Mouse (Mus musculus) CH12.LX (cell line): ENCODE results near the gene Cacng7. TPM values are rescaled to one million over a fixed set of nuclear protein-coding genes. Genes with fewer than 3 reads are reported as not detected.

Experiments
- DNase-seq: peaks from one replicate; pipeline ENCODE4 v3.0.0-alpha.2; 2013; ENCODE audit errors: extremely low read depth
- H3K27ac ChIP-seq: 2 replicates; pipeline ENCODE4 v1.5.1; 2012; ENCODE audit warnings: low read depth, mild to moderate bottlenecking, control low read depth, moderate library complexity; ENCODE audit not compliant: insufficient read depth
- H3K27me3 ChIP-seq: replicated peaks from 2 replicates; pipeline ENCODE3; 2012; ENCODE audit warnings: inconsistent platforms
- H3K36me3 ChIP-seq, 2 experiments: replicated peaks in 1 of 2; 2 replicates each; pipeline versions ENCODE3 to v1.6.1; 2012; ENCODE audit warnings: inconsistent platforms in 1 of 2, low read length in 1 of 2, mild to moderate bottlenecking in 1 of 2, mixed read lengths in 1 of 2, moderate library complexity in 1 of 2; ENCODE audit not compliant: control insufficient read depth in 1 of 2, insufficient read depth in 1 of 2
- H3K4me1 ChIP-seq, 2 experiments: 2 replicates each; pipeline ENCODE4 v1.6.1; 2012; ENCODE audit warnings: inconsistent platforms in 1 of 2, moderate library complexity in 1 of 2; ENCODE audit not compliant: insufficient read depth in 2 of 2, control insufficient read depth in 1 of 2
- H3K4me2 ChIP-seq: 2 replicates; pipeline ENCODE4 v1.6.1; 2012; ENCODE audit warnings: low read depth, mild to moderate bottlenecking, control low read depth; ENCODE audit not compliant: poor library complexity, insufficient read depth, severe bottlenecking
- H3K4me3 ChIP-seq, 3 experiments: fragments of 150-350 bp in 1 of 3; sonication (generic) in 1 of 3; replicated peaks in 1 of 3; 2 replicates each; pipeline versions ENCODE3 to v1.5.1; 2011 to 2012; ENCODE audit warnings: low read depth in 2 of 3, low read length in 2 of 3, mild to moderate bottlenecking in 2 of 3, moderate library complexity in 2 of 3, control low read depth in 1 of 3, improper control_type of control experiment in 1 of 3, inconsistent platforms in 1 of 3, mixed read lengths in 1 of 3; ENCODE audit not compliant: poor library complexity in 1 of 3
- H3K79me2 ChIP-seq: replicated peaks from 2 replicates; pipeline ENCODE4 v1.6.1; 2012; ENCODE audit warnings: mild to moderate bottlenecking, moderate library complexity; ENCODE audit not compliant: control insufficient read depth, poor library complexity, insufficient read depth, severe bottlenecking; ENCODE audit errors: extremely low read depth
- H3K9ac ChIP-seq: 2 replicates; pipeline ENCODE4 v1.6.1; 2012; ENCODE audit warnings: low read depth, mild to moderate bottlenecking, control low read depth, moderate library complexity; ENCODE audit not compliant: insufficient read depth
- H3K9me3 ChIP-seq: replicated peaks from 2 replicates; pipeline ENCODE3; 2012; ENCODE audit warnings: low read length, inconsistent platforms, mixed read lengths
- BHLHE40 ChIP-seq: IDR thresholded peaks from 2 replicates; pipeline ENCODE4 v1.6.1; 2011; ENCODE audit warnings: mild to moderate bottlenecking, low read depth, low read length, improper control_type of control experiment
- CHD1 ChIP-seq: IDR thresholded peaks from 2 replicates; pipeline ENCODE4 v1.6.1; 2012; ENCODE audit warnings: low read depth, low read length, improper control_type of control experiment, inconsistent platforms
- CHD2 ChIP-seq: IDR thresholded peaks from 2 replicates; pipeline ENCODE4 v1.6.1; 2011; ENCODE audit warnings: low read length, improper control_type of control experiment
- CTCF ChIP-seq, 2 experiments: IDR thresholded peaks in 1 of 2; conservative IDR thresholded peaks in 1 of 2; 2 replicates each; pipeline ENCODE4 v1.5.1; 2011 to 2012; ENCODE audit warnings: low read depth in 2 of 2, low read length in 2 of 2, improper control_type of control experiment in 1 of 2, inconsistent platforms in 1 of 2, mild to moderate bottlenecking in 1 of 2, moderate library complexity in 1 of 2
- E2F4 ChIP-seq: IDR thresholded peaks from 2 replicates; pipeline ENCODE4 v1.6.1; 2011; ENCODE audit warnings: low read depth, low read length, improper control_type of control experiment; ENCODE audit not compliant: insufficient replicate concordance
- ELF1 ChIP-seq: IDR thresholded peaks from 2 replicates; pipeline ENCODE4 v1.6.1; 2014; ENCODE audit warnings: low read depth, mild to moderate bottlenecking, inconsistent platforms, low read length, improper control_type of control experiment
- HCFC1 ChIP-seq: IDR thresholded peaks from 2 replicates; pipeline ENCODE4 v1.6.1; 2012; ENCODE audit warnings: low read depth, mild to moderate bottlenecking, inconsistent platforms, low read length, improper control_type of control experiment
- KAT2A ChIP-seq: IDR thresholded peaks from 2 replicates; pipeline ENCODE4 v1.6.1; 2012; ENCODE audit warnings: low read length, improper control_type of control experiment, inconsistent platforms; ENCODE audit not compliant: insufficient replicate concordance
- MAFK ChIP-seq: IDR thresholded peaks from 2 replicates; pipeline ENCODE4 v1.6.1; 2011; ENCODE audit warnings: low read length, improper control_type of control experiment; ENCODE audit not compliant: insufficient replicate concordance
- MAX ChIP-seq: IDR thresholded peaks from 2 replicates; pipeline ENCODE4 v1.6.1; 2011; ENCODE audit warnings: low read length, improper control_type of control experiment
- MEF2A ChIP-seq: IDR thresholded peaks from 2 replicates; pipeline ENCODE4 v1.6.1; 2014; ENCODE audit warnings: low read depth, mild to moderate bottlenecking, inconsistent platforms, low read length, improper control_type of control experiment, borderline replicate concordance
- PAX5 ChIP-seq: IDR thresholded peaks from 2 replicates; pipeline ENCODE4 v1.6.1; 2012; ENCODE audit warnings: low read length, inconsistent platforms, mixed read lengths
- RCOR1 ChIP-seq: conservative IDR thresholded peaks from 2 replicates; pipeline ENCODE4 v1.6.1; 2012; ENCODE audit warnings: low read depth, mild to moderate bottlenecking, inconsistent platforms, low read length, improper control_type of control experiment
- UBTF ChIP-seq: IDR thresholded peaks from 2 replicates; pipeline ENCODE4 v1.6.1; 2012; ENCODE audit warnings: low read depth, mild to moderate bottlenecking, inconsistent platforms, low read length, improper control_type of control experiment, moderate library complexity
- USF2 ChIP-seq: conservative IDR thresholded peaks from 2 replicates; pipeline ENCODE4 v1.6.1; 2011; ENCODE audit warnings: low read depth, low read length, improper control_type of control experiment
- ZC3H11A ChIP-seq: IDR thresholded peaks from 2 replicates; pipeline ENCODE4 v1.6.1; 2012; ENCODE audit warnings: low read depth, mild to moderate bottlenecking, inconsistent platforms, low read length, improper control_type of control experiment
- ZMIZ1 ChIP-seq: IDR thresholded peaks from 2 replicates; pipeline ENCODE4 v1.6.1; 2012; ENCODE audit warnings: low read depth, mild to moderate bottlenecking, inconsistent platforms, low read length, improper control_type of control experiment
- dilution Hi-C: fragments of 300-500 bp; cut with MboI; formaldehyde crosslinking; loops from 2 replicates; pipeline ENCODE4 v1.14.3; 2020; ENCODE audit warnings: low sequenced_read_pairs; ENCODE audit not compliant: extremely low pct_unique_long_range_greater_than_20kb, extremely low pct_ligation_motif_present
- in situ Hi-C: fragments of 300-500 bp; cut with MboI; formaldehyde crosslinking; loops from 3 replicates; pipeline ENCODE4 v1.14.3; 2019; ENCODE audit warnings: low sequenced_read_pairs, low pct_ligation_motif_present, low pct_unique_long_range_greater_than_20kb, mixed read lengths
- polyA plus RNA-seq: library from polyadenylated mRNA; unstranded; fragments of >175 nt; gene quantifications from 2 replicates; pipeline ENCODE4 v1.2.1, GENCODE M21; 2012; ENCODE audit warnings: low read depth; ENCODE audit not compliant: insufficient read length
- total RNA-seq, 2 experiments: library from RNA; depleted of rRNA; stranded (reverse); fragments of 300-350 nt in 1 of 2; fragments of >200 nt in 1 of 2; gene quantifications; 2 replicates each; pipeline ENCODE4 v1.2.3; 2012 to 2014

Gene Cacng7
- total and polyA plus RNA-seq, 3 experiments, result 0.21 to 2.8 (median 0.28) TPM

DNA sequence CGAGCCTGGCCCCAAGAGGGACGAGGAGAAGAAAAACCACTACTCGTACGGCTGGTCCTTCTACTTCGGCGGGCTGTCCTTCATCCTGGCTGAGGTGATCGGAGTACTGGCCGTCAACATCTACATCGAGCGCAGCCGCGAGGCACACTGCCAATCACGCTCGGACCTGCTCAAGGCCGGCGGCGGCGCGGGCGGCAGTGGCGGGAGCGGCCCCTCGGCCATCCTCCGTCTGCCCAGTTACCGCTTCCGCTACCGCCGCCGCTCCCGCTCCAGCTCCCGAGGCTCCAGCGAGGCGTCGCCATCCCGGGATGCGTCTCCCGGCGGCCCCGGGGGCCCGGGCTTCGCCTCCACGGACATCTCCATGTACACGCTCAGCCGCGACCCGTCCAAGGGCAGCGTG is 82.1 kb downstream of the Cacng7 start:
- peaks cover 0 to 18% of the 10 kb centered on the region in 2 experiments; a peak in 2 of 4 replicates for H3K4me1 ChIP-seq
- no peak overlapping the region for H3K9ac ChIP-seq
- no peak overlapping the region for H3K4me2 ChIP-seq
- no peaks in the 10 kb centered on the region for H3K27me3 ChIP-seq
- in situ Hi-C loops, result loop anchor here (5.0 kb wide), 1 partner anchor 32 kb away; no protein-coding TSS in a partner anchor
- H3K79me2 ChIP-seq, result no peaks in the 10 kb centered on the region
- H3K9me3 ChIP-seq, result peaks cover 12% of the 10 kb centered on the region
- H3K36me3 ChIP-seq, result peaks cover 5 to 31% of the 10 kb centered on the region in 2 experiments
- no peak for DNase-seq
- no peak for TF ChIP-seq HCFC1
- TF ChIP-seq MEF2A, result no peak
- TF ChIP-seq PAX5, result no peak
- TF ChIP-seq BHLHE40, result no peak
- TF ChIP-seq MAFK, result no peak
- no peak for TF ChIP-seq CTCF (conservative IDR thresholded peaks at IDR 0.05 in 1 of 2, IDR thresholded peaks at IDR 0.05 in 1 of 2; ENCODE audit: low read depth in 2 of 2, low read length in 2 of 2)
- no peak for TF ChIP-seq E2F4
- no peak for TF ChIP-seq KAT2A
- no peak for TF ChIP-seq UBTF
- no peak for TF ChIP-seq ZMIZ1
- TF ChIP-seq USF2, result no peak
- no peak for TF ChIP-seq RCOR1
- dilution Hi-C loops, result no loop called here
- H3K4me3 ChIP-seq, result no peak overlapping the region
- no peak overlapping the region for H3K27ac ChIP-seq

GRCm38 (mm10) chr7:3415378-3415777 is 82.6 kb downstream of the Cacng7 start:
- Histone ChIP-seq H3K4me3 (no peak overlapping the region), H3K9me3 (peaks cover 12% of the 10 kb centered on the region), H3K4me1 (peaks cover 0 to 13% of the 10 kb centered on the region in 2 experiments; a peak in 2 of 4 replicates)
- in situ Hi-C loops, result no loop called here
- no peak for TF ChIP-seq MAX
- no peak for TF ChIP-seq CHD2
- no peak for TF ChIP-seq BHLHE40
- TF ChIP-seq ELF1, result no peak
- TF ChIP-seq ZMIZ1, result no peak
- no peak for TF ChIP-seq CHD1
- no peak for TF ChIP-seq ZC3H11A
- TF ChIP-seq E2F4, result no peak
- TF ChIP-seq, all 38 proteins: peak for 0
- Histone ChIP-seq H3K4me2 (no peak overlapping the region), H3K27ac (no peak overlapping the region), H3K36me3 (peaks cover 5 to 31% of the 10 kb centered on the region in 2 experiments), H3K79me2 (no peaks in the 10 kb centered on the region), H3K9ac (no peak overlapping the region), H3K27me3 (no peaks in the 10 kb centered on the region)
- no peak for DNase-seq
- dilution Hi-C loops, result no loop called here

Other genes with a start within 250 kb of the Cacng7 start
- gene AU018091, start 163.8 kb upstream of the Cacng7 start, total RNA-seq (2012; rRNA removed), result 0.04 and 0.08 TPM in 2 replicates
- not detected in 2 replicates for gene AU018091, start 163.8 kb upstream of the Cacng7 start, total RNA-seq (2014; rRNA removed)
- gene AU018091, start 163.8 kb upstream of the Cacng7 start, polyA plus RNA-seq, result not detected in 2 replicates
- not detected in 2 replicates for gene Nlrp12, start 83.2 kb upstream of the Cacng7 start, total RNA-seq (2012; rRNA removed)
- gene Nlrp12, start 83.2 kb upstream of the Cacng7 start, total RNA-seq (2014; rRNA removed), result not detected in 2 replicates
- not detected in 2 replicates for gene Nlrp12, start 83.2 kb upstream of the Cacng7 start, polyA plus RNA-seq
- gene Myadm, start 43.9 kb upstream of the Cacng7 start, total RNA-seq (2012; rRNA removed), result 3.7 and 4.4 TPM in 2 replicates
- 3.4 and 4.6 TPM in 2 replicates for gene Myadm, start 43.9 kb upstream of the Cacng7 start, total RNA-seq (2014; rRNA removed)
- 18.0 and 22.6 TPM in 2 replicates for gene Myadm, start 43.9 kb upstream of the Cacng7 start, polyA plus RNA-seq
- gene Prkcg, start 43.8 kb upstream of the Cacng7 start, total RNA-seq (2012; rRNA removed), result 0.17 and 0.25 TPM in 2 replicates
- 0.11 and 0.15 TPM in 2 replicates for gene Prkcg, start 43.8 kb upstream of the Cacng7 start, total RNA-seq (2014; rRNA removed)
- 2.2 and 3.0 TPM in 2 replicates for gene Prkcg, start 43.8 kb upstream of the Cacng7 start, polyA plus RNA-seq
- gene Cacng8, start 57.7 kb downstream of the Cacng7 start, total RNA-seq (2012; rRNA removed), result 0.50 and 0.51 TPM in 2 replicates
- gene Cacng8, start 57.7 kb downstream of the Cacng7 start, total RNA-seq (2014; rRNA removed), result 0.43 and 0.51 TPM in 2 replicates
- 1.2 and 1.7 TPM in 2 replicates for gene Cacng8, start 57.7 kb downstream of the Cacng7 start, polyA plus RNA-seq
- 0.13 TPM in 1 of 2 replicates, not detected in the other for gene Cacng6, start 91.2 kb downstream of the Cacng7 start, total RNA-seq (2012; rRNA removed)
- gene Cacng6, start 91.2 kb downstream of the Cacng7 start, total RNA-seq (2014; rRNA removed), result not detected in 2 replicates
- gene Cacng6, start 91.2 kb downstream of the Cacng7 start, polyA plus RNA-seq, result 0.19 TPM in 1 of 2 replicates, not detected in the other
- gene Tarm1, start 169.7 kb downstream of the Cacng7 start, total RNA-seq (2012; rRNA removed), result not detected in 2 replicates
- not detected in 2 replicates for gene Tarm1, start 169.7 kb downstream of the Cacng7 start, total RNA-seq (2014; rRNA removed)
- 0.44 and 1.3 TPM in 2 replicates for gene Tarm1, start 169.7 kb downstream of the Cacng7 start, polyA plus RNA-seq